Mouse (Mus musculus): ENCODE data around the gene I0C0044D17Rik.

GRCm38 (mm10) chr4:98790721-98791120, 32.9 kb downstream of the I0C0044D17Rik start:
- TF ChIP-seq CTCF (IDR thresholded peaks at IDR 0.05) (no peak), EP300 (IDR thresholded peaks at IDR 0.05) (no peak)
